Mouse (Mus musculus): Measurements from ENCODE around the gene Ncor2.

- TF ChIP-seq CTCF (IDR thresholded peaks at IDR 0.05; ENCODE audit: borderline replicate concordance, control insufficient read depth, extremely low read depth, insufficient read depth, low read length, poor library complexity) (no peak), POLR2A (IDR thresholded peaks at IDR 0.05; ENCODE audit: control insufficient read depth, extremely low read depth, insufficient read depth, low read length, poor library complexity) (no peak)
Observed at GRCm38 (mm10) chr5:125058267-125058668, 120.8 kb downstream of the Ncor2 start.

Data from thymus, adult 2 months (tissue).